Mouse (Mus musculus): ENCODE measurements at regions not wholly inside any gene's neighbourhood (a gene's known extent, or its start where the extent isn't known, plus 50 kb on each side); places are given as distances from the start of the nearest gene placed in this dataset.
"Not testable (repeated sequence)": the region's sequence is repeated elsewhere in the genome, so short reads cannot be mapped to it uniquely, and the experiment has no call there.

DNA sequence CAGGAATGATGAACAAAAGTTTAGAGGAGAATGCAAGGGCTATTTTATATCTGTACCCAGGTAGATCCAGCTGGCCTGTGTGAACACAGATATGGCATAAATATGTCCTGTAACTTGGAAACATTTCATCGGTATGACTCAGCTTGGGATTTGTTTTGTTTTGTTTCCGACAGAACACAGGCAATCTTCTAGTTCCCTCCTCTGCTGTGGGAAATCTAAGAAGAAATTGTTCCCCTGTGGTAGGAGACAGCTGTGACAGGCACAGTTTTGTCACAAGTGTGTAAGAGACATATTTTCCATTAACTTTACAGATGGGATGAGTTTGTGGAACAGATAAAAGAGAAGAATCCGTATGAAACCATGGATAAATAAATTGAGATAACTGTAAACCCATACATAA lies 687.0 kb downstream of the Tpm3-rs7 start:
- peak in 1 of 2 experiments; percentile 30 for DNase-seq (ENCODE audit: extremely low spot score in 1 of 2, low spot score in 1 of 2)

DNA sequence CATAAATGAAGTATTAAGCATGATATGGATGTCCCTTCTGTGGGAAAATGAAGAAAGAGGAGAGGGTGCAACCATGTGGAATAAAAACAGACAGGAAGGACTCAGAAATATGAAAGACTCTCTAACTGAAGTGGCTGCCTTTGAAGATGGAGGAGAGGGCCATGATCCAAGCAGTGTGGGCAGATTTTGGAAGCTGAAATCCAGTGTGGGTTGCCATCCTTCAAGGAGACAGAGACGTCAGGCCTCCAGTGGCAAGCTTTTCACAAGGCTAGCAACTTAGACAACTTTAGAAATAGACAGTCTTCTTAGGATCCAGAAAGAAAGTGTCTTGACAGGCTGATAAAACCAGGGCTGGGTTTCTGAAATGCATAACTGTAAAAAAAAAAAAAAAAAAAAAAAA lies 688.0 kb downstream of the Tpm3-rs7 start:
- peak; percentile 63 to 66 for DNase-seq (ENCODE audit: extremely low spot score in 1 of 2, low spot score in 1 of 2)

DNA sequence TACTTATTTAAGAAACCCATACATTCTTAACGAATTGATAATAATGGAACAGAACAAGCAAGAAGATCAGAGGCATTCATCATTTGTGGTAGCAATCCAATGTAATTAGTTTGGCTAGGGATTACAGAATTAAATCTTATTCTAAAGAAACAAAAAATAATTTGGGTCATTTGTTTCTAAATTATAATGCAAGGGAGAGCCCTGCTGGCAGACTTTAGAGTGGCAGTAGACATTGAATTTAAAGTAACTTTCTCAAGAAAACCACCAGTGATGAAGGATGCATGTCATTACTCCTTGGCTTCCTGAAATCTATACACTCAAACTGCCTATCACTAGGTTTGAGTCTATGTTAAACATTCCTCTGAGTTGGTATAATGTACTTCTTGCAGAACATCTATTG lies 722.7 kb downstream of the Tpm3-rs7 start:
- DNase-seq (ENCODE audit: extremely low spot score in 1 of 2, low spot score in 1 of 2), result peak in 1 of 2 experiments; percentile 4

DNA sequence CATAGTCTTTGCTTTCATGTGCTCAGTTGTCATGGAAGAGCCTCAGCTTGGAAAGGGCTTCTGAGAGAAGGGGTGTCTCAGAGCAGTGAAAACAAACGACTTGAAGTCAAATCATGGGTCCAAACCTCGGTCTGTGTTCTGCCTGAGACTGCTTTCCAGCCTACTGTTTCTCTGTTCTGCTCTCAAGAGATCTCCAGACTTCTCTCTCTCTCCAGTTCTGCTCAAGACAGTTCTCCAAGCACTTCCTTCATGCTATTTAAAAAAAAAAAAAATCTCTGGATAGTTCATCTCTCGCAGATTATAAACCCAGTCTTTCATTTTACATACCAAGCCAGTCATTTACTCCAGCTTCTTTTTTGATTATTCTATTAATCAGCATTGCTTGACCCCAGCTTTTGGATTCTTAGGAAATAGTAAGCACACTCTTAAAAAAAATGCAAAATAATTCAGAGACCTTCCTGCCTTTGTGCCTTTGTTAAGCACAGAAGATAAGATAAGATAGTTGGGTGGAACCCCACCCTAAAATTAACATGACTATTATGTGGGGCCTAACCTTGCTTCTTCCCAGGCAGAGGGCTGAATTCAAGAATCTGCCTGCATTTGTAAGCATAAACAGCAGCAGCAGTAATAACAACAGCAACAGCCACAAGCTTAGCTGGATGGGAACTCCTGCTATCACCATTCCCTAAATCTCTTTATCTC lies 724.4 kb downstream of the Tpm3-rs7 start:
- DNase-seq (ENCODE audit: extremely low spot score in 1 of 2, low spot score in 1 of 2), result no peak

DNA sequence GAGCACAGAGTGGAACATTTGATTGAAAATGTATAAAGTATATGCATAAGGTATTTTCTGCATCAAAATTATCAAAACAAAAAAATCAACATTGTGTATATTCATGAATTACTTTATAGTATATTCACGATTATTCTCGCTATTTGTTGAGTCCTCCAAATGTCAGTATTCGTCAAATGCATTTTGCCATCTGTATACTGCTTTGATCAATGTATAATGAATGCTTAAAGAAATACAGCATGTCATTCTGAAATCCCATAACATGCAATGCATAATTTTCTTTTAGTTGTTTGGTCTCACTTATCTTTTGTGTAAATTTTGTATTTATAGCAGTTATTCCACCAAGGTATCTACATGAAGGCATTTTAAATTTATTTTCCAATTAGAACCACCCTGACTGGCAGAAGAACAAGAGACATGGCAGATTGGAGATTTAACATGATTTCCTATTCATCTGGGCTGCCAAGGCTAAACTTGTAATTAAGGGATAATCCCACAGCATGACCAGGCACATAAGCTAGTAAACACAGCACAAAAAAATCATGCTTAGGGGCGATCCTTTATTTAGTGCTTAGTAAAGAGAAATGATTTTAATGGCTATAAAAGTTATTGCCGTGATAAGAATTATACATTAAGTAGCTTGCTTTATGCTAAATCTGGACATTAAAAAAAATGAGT lies 739.3 kb downstream of the Tpm3-rs7 start:
- DNase-seq (ENCODE audit: extremely low spot score in 1 of 2, low spot score in 1 of 2), result no peak

DNA sequence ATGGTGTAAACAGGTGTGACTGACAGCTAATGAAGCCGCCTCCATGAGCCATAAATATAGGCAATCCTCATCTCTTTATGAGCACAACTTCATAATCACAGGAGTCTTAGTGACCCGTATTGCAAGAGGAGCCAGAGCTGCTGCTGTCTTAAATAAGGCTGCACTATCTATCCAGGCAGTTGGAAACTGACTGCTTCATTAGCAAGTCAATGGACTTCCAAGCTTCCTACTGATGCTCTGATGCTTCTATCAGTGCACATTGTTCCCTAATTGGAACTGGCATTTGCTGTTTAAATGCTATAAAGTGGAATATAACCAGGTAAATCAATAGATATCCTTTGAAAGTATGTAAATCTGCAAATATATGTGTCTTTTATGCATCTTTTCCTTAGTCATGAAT lies 746.9 kb downstream of the Tpm3-rs7 start:
- DNase-seq (ENCODE audit: extremely low spot score in 1 of 2, low spot score in 1 of 2), result no peak

DNA sequence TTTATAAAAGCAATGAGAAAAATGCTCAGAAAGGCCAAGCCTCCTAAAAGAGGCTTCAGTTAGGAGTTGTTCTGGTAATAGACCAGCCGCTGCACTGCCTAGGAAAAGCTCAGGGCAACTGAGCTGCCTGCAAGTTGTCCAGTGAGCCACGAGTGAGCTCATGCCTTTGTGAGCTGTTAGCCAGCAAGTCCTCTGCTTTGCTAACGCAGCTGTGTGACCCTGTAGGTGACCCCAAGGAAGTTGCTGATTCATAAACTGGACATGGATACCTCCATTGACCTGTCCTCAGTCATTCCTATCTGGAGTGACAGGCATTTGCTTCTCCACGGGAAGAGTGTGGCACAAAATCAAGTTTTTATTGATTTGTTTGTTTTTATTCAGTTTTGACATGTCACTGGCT lies 748.2 kb downstream of the Tpm3-rs7 start:
- no peak for DNase-seq (ENCODE audit: extremely low spot score in 1 of 2, low spot score in 1 of 2)

DNA sequence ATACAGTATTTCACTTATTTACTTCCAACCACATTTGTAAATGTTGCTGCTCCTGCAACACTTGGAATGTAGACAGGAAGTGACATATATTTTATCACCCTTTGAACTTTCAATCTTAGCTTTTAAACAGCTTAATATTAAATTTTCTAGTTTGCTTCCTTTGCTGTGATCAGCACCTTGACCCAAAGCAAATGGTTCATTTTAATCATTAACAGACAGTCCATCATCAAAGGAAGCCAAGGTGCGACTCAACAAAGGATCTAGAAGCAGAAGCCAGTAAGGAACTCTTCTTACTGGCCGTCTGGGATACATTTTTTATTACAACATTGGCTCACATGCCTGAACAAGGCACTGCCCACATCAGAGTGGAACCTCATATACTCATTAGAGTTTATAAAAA lies 758.8 kb downstream of the Tpm3-rs7 start:
- no peak for DNase-seq (ENCODE audit: extremely low spot score in 1 of 2, low spot score in 1 of 2)

DNA sequence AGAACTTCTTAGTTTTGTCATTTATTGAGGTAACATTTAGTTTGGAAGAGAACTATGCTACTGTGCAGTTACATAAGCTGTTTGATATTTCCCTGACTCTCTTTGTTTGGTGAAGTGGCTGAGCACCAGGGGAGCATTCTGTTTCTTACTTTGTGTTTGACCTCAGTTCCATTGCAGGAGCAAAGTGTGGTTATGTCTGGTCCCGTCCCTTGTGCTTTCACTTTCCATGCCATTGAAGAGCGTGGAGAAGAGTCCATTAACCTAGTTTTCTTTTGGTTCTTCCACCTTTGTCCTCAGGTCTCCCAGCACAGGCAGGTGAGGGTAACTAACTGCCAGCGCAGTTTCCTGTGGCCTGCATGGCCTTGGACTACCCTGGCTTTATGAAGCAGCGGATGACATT lies 759.6 kb downstream of the Tpm3-rs7 start:
- DNase-seq (ENCODE audit: extremely low spot score in 1 of 2, low spot score in 1 of 2), result no peak

DNA sequence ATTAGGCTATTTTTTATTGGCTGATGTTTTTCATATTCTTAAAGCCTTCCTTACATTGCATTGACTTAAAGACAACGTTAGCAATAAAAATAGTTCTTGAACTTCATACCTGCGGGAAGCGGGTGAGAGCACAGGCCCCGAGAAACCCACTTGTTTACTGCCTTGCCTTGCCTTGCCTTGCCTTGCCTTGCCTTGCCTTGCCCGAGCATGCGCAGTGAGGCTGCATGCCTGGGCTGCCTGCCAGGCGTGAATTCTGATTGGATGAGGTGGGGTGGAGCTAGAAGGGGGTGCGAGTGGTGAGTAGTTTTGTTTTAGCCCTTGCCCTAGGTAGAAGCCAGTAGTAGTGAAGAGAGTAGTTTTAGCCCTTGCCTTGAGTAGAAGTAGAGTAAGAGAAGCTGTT lies 792.4 kb downstream of the Tpm3-rs7 start:
- DNase-seq (ENCODE audit: extremely low spot score in 1 of 2, low spot score in 1 of 2), result no peak

DNA sequence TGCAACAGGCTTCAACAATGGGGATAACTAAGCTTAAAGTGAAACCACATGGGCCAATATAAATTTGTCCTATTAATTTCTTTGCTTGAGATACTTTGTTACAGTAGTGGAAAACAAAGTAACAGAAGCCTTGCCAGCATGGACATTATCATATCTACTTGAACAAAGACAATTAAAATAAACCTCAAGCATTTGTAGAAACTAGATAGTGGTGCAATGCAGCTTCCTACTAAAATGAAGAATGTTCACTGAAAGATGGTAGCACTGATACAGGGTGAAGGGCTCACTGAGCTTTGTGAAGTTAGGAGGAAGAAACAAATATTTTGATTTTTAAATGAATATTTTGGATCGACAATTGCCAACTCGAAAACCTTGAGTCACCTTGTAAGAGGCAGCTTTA lies 814.1 kb downstream of the Tpm3-rs7 start:
- no peak for DNase-seq (ENCODE audit: extremely low spot score in 1 of 2, low spot score in 1 of 2)

DNA sequence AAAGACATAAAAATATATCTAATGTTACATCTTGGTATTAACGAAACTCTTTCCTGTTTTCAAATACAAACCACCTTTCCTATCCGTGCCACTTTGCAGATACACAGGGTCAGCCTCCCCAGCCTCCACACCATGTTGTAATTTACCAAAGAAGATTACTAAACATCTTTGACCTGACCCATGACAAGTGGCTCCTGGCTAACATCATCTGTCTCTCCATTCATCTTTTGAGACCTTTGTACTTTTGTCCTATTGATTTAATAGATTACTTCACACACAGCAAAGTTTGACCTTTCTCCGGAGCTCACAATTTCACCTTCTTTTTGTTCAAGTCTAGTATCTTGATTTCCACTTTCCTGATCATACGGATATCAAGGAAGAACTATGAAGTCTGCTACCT lies 851.6 kb downstream of the Tpm3-rs7 start:
- DNase-seq (ENCODE audit: extremely low spot score in 1 of 2, low spot score in 1 of 2), result no peak

DNA sequence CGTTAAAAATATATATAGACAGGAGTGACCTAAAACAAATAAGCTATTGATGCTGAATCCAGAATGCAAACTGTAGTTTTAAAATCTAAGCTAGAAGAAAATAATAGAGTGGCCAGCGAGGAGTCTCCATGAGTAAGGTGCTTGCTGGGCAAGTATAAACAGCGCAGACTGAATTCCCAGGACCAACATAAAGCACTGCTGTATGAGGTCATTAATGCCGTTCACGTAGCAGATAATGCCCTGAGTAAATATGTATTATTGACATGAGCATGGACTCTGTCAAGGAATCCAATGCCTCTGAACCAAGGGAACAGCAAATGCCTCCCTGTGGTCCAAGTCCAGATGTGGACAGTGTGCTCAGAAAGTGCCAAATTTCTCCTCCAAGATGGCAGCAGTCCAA lies 876.4 kb upstream of the Gpc5 start:
- no peak for DNase-seq (ENCODE audit: extremely low spot score in 1 of 2, low spot score in 1 of 2)

DNA sequence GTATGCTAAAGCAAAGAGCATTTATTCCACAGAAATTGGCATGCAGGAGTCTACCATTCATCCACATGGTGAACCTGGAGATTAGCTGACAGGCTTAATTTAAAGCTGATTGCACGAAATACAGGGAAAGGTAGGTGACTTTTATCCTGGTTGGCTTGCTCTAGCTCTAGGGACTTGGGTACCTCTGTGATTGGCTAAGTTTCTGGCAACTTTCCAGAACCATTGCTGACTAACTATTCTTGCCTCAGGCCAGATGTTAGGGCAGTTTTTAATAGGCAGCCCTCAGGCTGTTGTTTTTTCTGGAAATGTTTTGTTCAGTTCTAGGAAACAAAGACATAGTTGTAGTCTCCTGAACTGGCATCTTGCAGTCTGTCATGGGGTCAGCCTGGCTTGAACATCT lies 871.1 kb upstream of the Gpc5 start:
- no peak for DNase-seq (ENCODE audit: extremely low spot score in 1 of 2, low spot score in 1 of 2)

DNA sequence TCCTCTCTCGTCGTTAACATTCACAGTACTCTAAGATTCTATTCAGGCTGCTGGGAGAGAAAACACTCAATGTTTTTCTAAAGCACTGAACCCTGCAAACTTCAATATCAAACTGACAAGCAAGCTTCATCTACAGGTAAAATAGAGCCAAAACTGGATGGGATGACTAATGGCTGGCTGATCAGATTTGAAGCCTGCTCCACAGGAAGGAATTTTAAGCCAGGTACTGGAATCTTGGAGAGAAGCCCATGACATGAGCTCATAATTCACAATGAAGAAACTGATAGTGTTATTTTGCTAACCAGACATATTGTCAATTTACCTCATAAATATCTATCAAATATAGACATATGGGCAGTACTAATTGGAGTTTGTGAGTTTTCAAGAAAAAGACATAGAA lies 861.3 kb upstream of the Gpc5 start:
- DNase-seq (ENCODE audit: extremely low spot score in 1 of 2, low spot score in 1 of 2), result no peak

DNA sequence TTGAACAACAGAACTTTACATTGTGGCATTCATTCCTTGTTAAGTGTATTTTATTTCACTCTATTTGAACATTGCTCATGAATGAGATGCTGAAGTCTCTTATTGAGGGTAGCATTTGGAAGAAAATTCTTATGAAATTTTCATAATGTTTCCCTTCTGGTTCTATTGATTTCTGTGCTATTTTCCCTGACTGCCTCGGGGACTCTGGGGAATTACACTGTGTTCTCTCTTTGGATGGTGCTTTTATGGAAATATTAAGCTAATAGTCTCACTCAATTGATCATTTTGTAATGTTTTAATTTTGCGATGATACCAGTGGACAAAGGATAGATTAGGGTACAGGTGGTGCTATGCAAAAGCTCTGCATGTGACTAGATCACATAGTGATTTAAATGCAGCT lies 837.0 kb upstream of the Gpc5 start:
- DNase-seq (ENCODE audit: extremely low spot score in 1 of 2, low spot score in 1 of 2), result no peak

DNA sequence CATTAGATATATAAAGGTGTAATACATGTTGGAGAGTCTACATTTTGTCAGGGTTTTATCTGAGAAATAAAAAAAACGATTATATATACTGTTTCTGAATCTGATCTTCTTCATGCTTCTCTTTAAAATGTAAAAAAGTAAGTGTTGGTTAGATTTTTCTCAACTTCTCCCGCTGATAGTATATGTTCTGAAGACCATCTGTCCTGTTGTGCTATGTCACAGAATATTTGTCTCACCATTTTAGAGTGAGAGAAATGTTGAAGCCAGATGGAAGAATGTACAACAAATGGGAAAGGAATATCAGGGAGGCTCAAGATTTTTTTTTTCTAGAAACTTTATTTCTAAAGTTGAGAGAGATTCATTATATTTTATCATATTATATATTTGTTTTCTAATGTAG lies 830.4 kb upstream of the Gpc5 start:
- DNase-seq (ENCODE audit: extremely low spot score in 1 of 2, low spot score in 1 of 2), result peak in 1 of 2 experiments; percentile 45

DNA sequence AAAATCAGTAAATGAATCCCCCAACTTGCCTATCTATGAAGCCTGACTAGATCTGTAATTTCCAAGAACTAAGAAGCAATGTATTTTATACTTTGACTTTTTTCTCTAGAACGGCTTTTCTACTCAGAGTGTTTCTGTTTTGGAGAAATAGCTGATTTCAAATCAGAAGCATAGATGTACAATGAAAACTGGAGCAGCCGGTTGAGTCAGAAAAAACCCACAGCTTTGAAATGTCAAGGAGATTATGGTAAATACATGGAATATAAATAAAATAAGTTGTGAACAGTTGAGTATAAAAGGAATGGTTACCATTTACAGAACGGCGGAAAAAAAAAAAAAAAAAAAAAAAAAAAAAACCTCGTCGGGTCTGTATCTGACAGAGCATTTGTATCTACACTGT lies 791.4 kb upstream of the Gpc5 start:
- peak in 1 of 2 experiments; percentile 28 for DNase-seq (ENCODE audit: extremely low spot score in 1 of 2, low spot score in 1 of 2)

DNA sequence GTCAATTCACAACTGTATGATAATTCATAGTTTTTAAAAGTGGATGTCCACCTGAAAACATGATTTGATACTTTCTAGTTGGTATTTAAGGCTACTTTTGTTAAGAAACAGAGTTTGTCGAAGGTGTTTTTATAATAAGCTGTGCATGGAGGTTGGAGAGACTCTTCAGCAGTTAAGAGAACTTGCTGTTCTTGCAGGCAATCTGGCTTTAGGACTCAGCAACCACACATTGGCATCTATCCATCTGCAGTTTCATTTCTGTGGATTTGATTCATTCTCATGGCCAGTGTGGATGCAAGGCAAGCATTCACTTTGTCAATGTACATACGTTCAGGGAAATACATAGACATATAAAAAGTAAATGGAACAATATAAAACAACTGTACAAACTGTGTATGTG lies 784.5 kb upstream of the Gpc5 start:
- peak in 1 of 2 experiments; percentile 21 for DNase-seq (ENCODE audit: extremely low spot score in 1 of 2, low spot score in 1 of 2)

DNA sequence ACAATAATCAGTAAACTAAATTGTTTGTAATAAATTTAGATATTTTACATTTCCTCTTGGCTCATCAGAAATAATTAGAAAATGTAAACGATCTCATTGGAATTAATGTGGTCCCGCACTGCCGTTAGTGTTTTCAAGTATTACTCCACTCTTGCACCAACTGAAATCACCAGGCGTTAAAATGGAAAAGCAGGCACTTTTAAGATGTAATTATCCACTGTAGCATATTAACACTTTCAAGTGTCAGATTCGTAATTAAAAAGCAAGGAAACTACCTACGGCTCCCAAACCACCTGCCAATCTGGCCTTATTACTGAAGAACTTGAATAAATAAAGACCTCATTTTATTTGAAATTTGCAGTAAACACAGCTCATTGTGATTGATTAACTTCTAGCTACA lies 759.4 kb upstream of the Gpc5 start:
- DNase-seq (ENCODE audit: extremely low spot score in 1 of 2, low spot score in 1 of 2), result no peak

DNA sequence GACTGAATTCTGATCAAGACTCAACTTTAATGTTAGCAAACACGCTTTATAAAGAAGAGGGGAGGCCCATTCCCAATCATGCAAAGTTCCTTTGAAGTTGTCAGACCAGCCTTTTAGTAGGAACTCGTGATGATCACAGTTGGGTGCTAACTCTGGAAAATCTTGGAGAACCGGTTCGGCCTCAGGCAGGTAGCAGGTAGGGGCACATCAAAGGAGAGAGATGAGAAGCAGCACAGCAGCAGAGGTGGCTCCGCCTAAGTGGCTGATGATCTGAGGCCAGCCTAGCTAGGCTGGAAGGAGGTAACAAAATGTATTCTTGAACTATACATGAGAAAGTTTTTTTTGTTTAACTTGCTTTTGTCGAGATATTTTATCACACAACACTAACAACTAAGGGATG lies 742.7 kb upstream of the Gpc5 start:
- no peak for DNase-seq (ENCODE audit: extremely low spot score in 1 of 2, low spot score in 1 of 2)

DNA sequence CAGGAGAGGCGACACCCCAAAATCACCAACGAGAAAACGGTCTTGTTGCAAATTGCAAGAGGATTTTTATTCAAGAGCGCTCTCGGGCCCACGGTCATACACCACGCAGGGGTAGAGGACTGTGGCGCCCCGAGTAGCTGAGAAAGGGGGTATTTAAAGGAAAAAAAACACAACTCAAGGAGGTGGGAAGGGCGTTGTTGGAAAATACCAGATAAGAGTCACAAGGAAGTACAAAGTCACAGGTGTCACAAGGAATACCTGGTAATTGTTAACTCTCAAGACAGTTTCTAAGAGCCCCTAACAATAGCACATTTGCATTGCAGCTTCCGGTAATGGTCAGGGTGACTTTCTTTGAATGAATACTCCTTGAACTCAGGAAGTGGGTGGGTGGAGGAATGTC lies 742.2 kb upstream of the Gpc5 start:
- DNase-seq (ENCODE audit: extremely low spot score in 1 of 2, low spot score in 1 of 2), result not testable (repeated sequence)

DNA sequence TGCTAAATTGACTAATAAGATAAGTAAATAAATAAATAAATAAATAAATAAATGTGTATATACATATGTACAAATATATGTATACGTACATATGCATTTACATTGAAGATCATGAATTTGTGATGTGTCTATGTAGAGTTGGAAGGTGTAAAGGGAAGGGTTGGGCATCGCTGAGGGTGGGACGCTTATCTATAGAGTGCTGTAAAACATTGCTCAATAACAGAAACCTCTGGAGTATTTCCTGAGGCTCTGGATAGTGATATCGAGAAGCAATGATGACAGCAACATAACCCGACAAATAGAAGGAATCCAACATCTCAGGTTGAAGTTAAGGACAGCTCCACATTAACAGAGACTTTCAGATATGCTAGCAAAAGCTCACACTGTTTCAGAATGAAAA lies 739.7 kb upstream of the Gpc5 start:
- DNase-seq (ENCODE audit: extremely low spot score in 1 of 2, low spot score in 1 of 2), result no peak
